Mouse (Mus musculus): Measurements from ENCODE around the gene Cyp2w1. TPM values are rescaled to one million over a fixed set of nuclear protein-coding genes. Genes with fewer than 3 reads are reported as not detected.
A peak's percentile ranks its signal among the peaks of the same experiment; 100 is the strongest.

Gene Cyp2w1
- polyA plus RNA-seq, 1 experiment from 2014 or later = not detected

GRCm38 (mm10) chr5:139370336-139370735 lies 17.9 kb downstream of the Cyp2w1 start:
- Histone ChIP-seq H3K4me3 (replicated peaks; ENCODE audit: low read depth, low read length) (no peak overlapping the region), H3K9ac (ENCODE audit: low read depth, low read length) (no peak overlapping the region), H3K4me2 (ENCODE audit: low read length) (no peak overlapping the region; the same call in 1 of the 2 replicates), H3K27me3 (ENCODE audit: insufficient read depth, low read length) (no peaks in the 10 kb centered on the region), H3K36me3 (ENCODE audit: insufficient read depth, low read length) (no peaks in the 10 kb centered on the region), H3K4me1 (replicated peaks; ENCODE audit: insufficient read depth, low read length) (peaks cover 25% of the 10 kb centered on the region), H3K9me3 (replicated peaks; ENCODE audit: low read length) (no peaks in the 10 kb centered on the region), H3K27ac (peak overlapping the region; percentile 57; the same call in 1 of the 2 replicates)
- TF ChIP-seq CTCF (IDR thresholded peaks at IDR 0.05; ENCODE audit: low read depth) = no peak
- 74% methylated on average over 6 of the region's 6 CpGs for WGBS
- DNase-seq (ENCODE audit: low spot score) (no peak), ATAC-seq (replicated peaks; ENCODE audit: low FRiP score, low read depth) (no peak)

- Histone ChIP-seq H3K9ac (ENCODE audit: low read depth, low read length) (peak overlapping the region; percentile 87), H3K4me3 (replicated peaks; ENCODE audit: low read depth, low read length) (peak overlapping the region; percentile 61), H3K27me3 (ENCODE audit: insufficient read depth, low read length) (no peaks in the 10 kb centered on the region), H3K27ac (peak overlapping the region; percentile 94; the same call in 1 of the 2 replicates), H3K4me1 (replicated peaks; ENCODE audit: insufficient read depth, low read length) (peaks cover 24% of the 10 kb centered on the region), H3K9me3 (replicated peaks; ENCODE audit: low read length) (no peaks in the 10 kb centered on the region), H3K36me3 (ENCODE audit: insufficient read depth, low read length) (no peaks in the 10 kb centered on the region), H3K4me2 (ENCODE audit: low read length) (peak overlapping the region; percentile 90)
- WGBS = 54% methylated on average over 5 of the region's 5 CpGs
- ATAC-seq (replicated peaks; ENCODE audit: low FRiP score, low read depth) = no peak
- TF ChIP-seq CTCF (IDR thresholded peaks at IDR 0.05; ENCODE audit: low read depth) = no peak
- DNase-seq (ENCODE audit: low spot score) = no peak
Observed at GRCm38 (mm10) chr5:139371118-139371517, 18.7 kb downstream of the Cyp2w1 start.

GRCm38 (mm10) chr5:139371631-139372401 lies 19.4 kb downstream of the Cyp2w1 start:
- Histone ChIP-seq H3K27me3 (ENCODE audit: insufficient read depth, low read length) (no peaks in the 10 kb centered on the region), H3K9ac (ENCODE audit: low read depth, low read length) (peak overlapping the region; percentile 87), H3K4me2 (ENCODE audit: low read length) (peak overlapping the region; percentile 90), H3K9me3 (replicated peaks; ENCODE audit: low read length) (no peaks in the 10 kb centered on the region), H3K36me3 (ENCODE audit: insufficient read depth, low read length) (no peaks in the 10 kb centered on the region), H3K4me3 (replicated peaks; ENCODE audit: low read depth, low read length) (peak overlapping the region; percentile 61), H3K4me1 (replicated peaks; ENCODE audit: insufficient read depth, low read length) (peaks cover 24% of the 10 kb centered on the region), H3K27ac (peak overlapping the region; percentile 94)
- peak; percentile 47 for TF ChIP-seq CTCF (IDR thresholded peaks at IDR 0.05; ENCODE audit: low read depth)
- under 1% methylated on average over 39 of the region's 39 CpGs for WGBS
- ATAC-seq (replicated peaks; ENCODE audit: low FRiP score, low read depth) (peak; percentile 92), DNase-seq (ENCODE audit: low spot score) (peak; percentile 95)

GRCm38 (mm10) chr5:139373126-139373525 lies 20.7 kb downstream of the Cyp2w1 start:
- Histone ChIP-seq H3K9me3 (replicated peaks; ENCODE audit: low read length) (no peaks in the 10 kb centered on the region), H3K4me1 (replicated peaks; ENCODE audit: insufficient read depth, low read length) (peaks cover 37% of the 10 kb centered on the region), H3K4me3 (replicated peaks; ENCODE audit: low read depth, low read length) (no peak overlapping the region), H3K9ac (ENCODE audit: low read depth, low read length) (no peak overlapping the region), H3K27me3 (ENCODE audit: insufficient read depth, low read length) (no peaks in the 10 kb centered on the region), H3K36me3 (ENCODE audit: insufficient read depth, low read length) (no peaks in the 10 kb centered on the region), H3K4me2 (ENCODE audit: low read length) (no peak overlapping the region), H3K27ac (peak overlapping the region; percentile 94; the same call in 1 of the 2 replicates)
- no peak for TF ChIP-seq CTCF (IDR thresholded peaks at IDR 0.05; ENCODE audit: low read depth)
- DNase-seq (ENCODE audit: low spot score) (no peak), ATAC-seq (replicated peaks; ENCODE audit: low FRiP score, low read depth) (no peak)
- 73% methylated on average over 3 of the region's 3 CpGs for WGBS

- peak overlapping the region; percentile 54 for H3K27ac ChIP-seq
- WGBS = 73% methylated on average over 6 of the region's 6 CpGs
- H3K4me1 ChIP-seq (replicated peaks; ENCODE audit: insufficient read depth, low read length) = peaks cover 45% of the 10 kb centered on the region
- DNase-seq (ENCODE audit: low spot score) (no peak), ATAC-seq (replicated peaks; ENCODE audit: low FRiP score, low read depth) (no peak)
- no peak overlapping the region for H3K4me3 ChIP-seq (replicated peaks; ENCODE audit: low read depth, low read length)
- no peak overlapping the region for H3K9ac ChIP-seq (ENCODE audit: low read depth, low read length)
- H3K4me2 ChIP-seq (ENCODE audit: low read length) = no peak overlapping the region
- H3K27me3 ChIP-seq (ENCODE audit: insufficient read depth, low read length) = no peaks in the 10 kb centered on the region
- no peaks in the 10 kb centered on the region for H3K9me3 ChIP-seq (replicated peaks; ENCODE audit: low read length)
- no peaks in the 10 kb centered on the region for H3K36me3 ChIP-seq (ENCODE audit: insufficient read depth, low read length)
- TF ChIP-seq CTCF (IDR thresholded peaks at IDR 0.05; ENCODE audit: low read depth) = no peak
Observed at GRCm38 (mm10) chr5:139373889-139374444, 21.6 kb downstream of the Cyp2w1 start.

- no peaks in the 10 kb centered on the region for H3K27me3 ChIP-seq (ENCODE audit: insufficient read depth, low read length)
- H3K4me3 ChIP-seq (replicated peaks; ENCODE audit: low read depth, low read length) = no peak overlapping the region
- no peak for DNase-seq (ENCODE audit: low spot score)
- TF ChIP-seq CTCF (IDR thresholded peaks at IDR 0.05; ENCODE audit: low read depth) = no peak
- no peak overlapping the region for H3K4me2 ChIP-seq (ENCODE audit: low read length)
- no peaks in the 10 kb centered on the region for H3K36me3 ChIP-seq (ENCODE audit: insufficient read depth, low read length)
- peak overlapping the region; percentile 54; the same call in 1 of the 2 replicates for H3K27ac ChIP-seq
- peaks cover 53% of the 10 kb centered on the region for H3K4me1 ChIP-seq (replicated peaks; ENCODE audit: insufficient read depth, low read length)
- 84% methylated on average over 2 of the region's 2 CpGs for WGBS
- no peak for ATAC-seq (replicated peaks; ENCODE audit: low FRiP score, low read depth)
- H3K9ac ChIP-seq (ENCODE audit: low read depth, low read length) = no peak overlapping the region
- H3K9me3 ChIP-seq (replicated peaks; ENCODE audit: low read length) = no peaks in the 10 kb centered on the region
Observed at GRCm38 (mm10) chr5:139374841-139375240, 22.4 kb downstream of the Cyp2w1 start.

Data from kidney, postnatal 0 days (tissue).